Mouse (Mus musculus) thymus, postnatal 0 days (tissue): ENCODE data around the gene Aifm3. TPM values are rescaled to one million over a fixed set of nuclear protein-coding genes. Genes with fewer than 3 reads are reported as not detected.

Source experiments
- DNase-seq: peaks from one replicate; pipeline ENCODE4 v3.0.0-alpha.2; 2015; ENCODE audit warnings: low spot score
- polyA plus RNA-seq: library from polyadenylated mRNA; unstranded; fragments of >200 nt; fragmentation: Nextera tagmentation; extraction: Ambion mirVana; gene quantifications from 2 replicates; pipeline ENCODE4 v1.2.1, GENCODE M21; 2015

Aifm3 gene
- 0.40 and 0.42 TPM in 2 replicates for polyA plus RNA-seq

GRCm38 (mm10) chr16:17489469-17490111, at the start of gene Aifm3:
TSS of gene Aifm3 (plus strand) at chr16:17489611.
- DNase-seq = peak; percentile 31

DNA sequence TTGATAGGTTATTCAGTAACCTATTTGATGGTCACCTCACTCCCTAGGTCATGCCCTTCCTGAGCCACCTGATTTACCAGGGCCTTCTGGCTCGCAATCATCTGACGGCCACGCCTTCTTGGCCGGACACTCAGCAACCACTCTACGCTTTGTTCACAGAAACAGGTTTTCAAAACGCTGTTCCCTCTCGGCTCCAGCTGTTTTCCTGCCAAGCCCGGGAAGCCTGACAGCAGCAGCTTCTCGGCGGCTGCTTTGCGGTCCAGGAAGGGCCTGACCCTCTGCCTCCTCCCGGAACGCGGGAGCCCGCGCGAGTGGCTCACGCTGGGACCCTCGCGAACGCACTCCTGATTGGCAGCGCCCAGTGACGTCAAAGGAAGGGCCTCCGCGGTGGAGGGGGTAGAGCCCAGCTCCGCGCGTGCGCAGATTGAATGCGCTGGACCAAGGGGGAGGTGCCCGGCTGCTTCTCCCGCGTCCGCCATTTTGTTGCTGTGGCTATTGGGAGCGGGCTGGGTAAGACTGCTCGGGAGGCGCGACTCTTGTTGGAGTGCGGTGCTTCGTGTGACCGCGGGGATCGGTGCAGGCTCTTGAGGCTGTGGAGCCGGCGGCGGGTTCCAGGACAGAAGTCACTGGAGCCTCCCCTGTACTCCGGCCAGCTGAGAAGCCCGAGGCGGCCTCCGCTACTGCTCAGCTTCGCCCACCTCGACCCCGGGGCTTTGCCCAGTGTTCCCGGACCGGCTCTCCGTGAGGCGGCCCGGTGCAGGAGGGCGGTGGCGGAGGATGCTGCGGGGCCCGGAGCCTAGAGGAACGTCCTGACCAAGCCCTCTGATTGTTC, 37.7 kb upstream of the Aifm3 start, which contains the start of gene Crkl:
Gene Crkl (plus strand): TSS at position 447 of the 832 bp plus-strand sequence.
- DNase-seq = peak; percentile 98

DNA sequence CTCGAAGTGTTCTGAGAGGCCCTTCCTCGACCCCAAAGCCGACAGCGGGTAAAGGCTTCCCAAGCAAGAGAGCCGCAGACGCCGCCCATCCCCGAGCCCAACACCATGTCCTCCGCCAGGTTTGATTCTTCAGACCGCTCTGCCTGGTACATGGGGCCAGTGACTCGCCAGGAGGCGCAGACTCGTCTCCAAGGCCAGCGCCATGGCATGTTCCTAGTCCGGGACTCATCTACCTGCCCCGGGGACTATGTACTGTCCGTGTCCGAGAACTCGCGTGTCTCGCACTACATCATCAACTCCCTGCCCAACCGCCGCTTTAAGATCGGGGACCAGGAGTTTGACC, 37.1 kb upstream of the Aifm3 start:
- DNase-seq = peak; percentile 56

GRCm38 (mm10) chr16:17456901-17457300, 32.5 kb upstream of the Aifm3 start:
- no peak for DNase-seq

GRCm38 (mm10) chr16:17460254-17460653, 29.2 kb upstream of the Aifm3 start:
- peak; percentile 63 for DNase-seq

- no peak for DNase-seq
Observed at GRCm38 (mm10) chr16:17461596-17461995, 27.8 kb upstream of the Aifm3 start.

DNA sequence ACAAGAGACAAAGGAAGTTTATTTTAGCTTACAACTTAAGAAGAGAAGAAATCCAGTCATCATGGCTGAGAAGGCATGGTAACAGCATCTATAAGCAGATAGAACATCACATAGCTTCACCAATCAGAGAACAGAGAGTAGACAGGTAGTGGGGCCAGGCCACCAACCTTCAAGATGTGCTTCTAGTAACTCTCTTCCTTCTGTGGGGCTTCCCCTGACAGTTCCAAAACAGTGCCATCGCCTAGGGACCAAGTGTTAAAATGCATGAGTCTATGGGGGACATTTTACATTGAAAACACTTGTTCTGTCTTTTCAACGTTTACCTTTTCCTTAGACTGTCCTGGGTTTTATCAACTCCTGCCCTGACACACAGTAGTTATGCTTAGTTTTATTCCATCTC, 26.2 kb upstream of the Aifm3 start:
- no peak for DNase-seq

DNA sequence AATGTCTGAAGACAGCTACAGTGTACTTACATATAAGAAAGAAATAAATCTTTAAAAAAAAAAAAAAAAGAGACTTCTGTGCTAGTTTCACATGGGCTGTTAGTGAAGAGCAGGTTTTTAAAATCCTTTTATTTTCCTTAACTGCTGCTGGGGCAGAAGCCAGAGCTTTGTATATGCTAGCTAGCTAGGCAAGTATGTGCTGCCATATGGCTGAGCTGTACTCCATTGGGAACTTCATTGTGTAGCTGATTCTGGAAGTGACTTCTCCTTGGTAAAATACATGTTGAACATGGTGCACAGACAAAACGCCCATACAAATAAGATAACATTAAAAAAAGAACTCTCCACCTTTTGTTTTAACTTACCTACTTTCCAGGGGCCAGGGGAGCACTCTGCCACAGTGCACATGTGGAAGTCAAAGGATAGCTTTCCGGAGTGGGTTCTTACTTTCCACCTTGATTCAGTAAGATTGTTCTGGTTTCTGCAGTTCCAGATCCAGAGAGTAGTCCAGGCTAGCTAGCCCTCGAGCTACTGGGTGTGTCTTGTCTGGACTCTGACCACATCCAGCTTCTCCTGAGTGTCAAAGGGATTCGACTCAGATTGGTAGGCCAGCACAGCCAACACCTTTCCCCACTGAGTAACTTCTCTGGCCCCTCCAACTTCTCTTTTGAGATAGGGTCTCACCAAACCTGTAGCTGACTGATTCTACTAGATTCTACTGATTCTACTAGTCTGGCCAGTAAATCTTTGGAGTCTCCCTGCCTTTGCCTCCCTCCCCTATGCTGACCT, 22.3 kb upstream of the Aifm3 start:
- no peak for DNase-seq

GRCm38 (mm10) chr16:17472498-17472897, 16.9 kb upstream of the Aifm3 start:
- no peak for DNase-seq

DNA sequence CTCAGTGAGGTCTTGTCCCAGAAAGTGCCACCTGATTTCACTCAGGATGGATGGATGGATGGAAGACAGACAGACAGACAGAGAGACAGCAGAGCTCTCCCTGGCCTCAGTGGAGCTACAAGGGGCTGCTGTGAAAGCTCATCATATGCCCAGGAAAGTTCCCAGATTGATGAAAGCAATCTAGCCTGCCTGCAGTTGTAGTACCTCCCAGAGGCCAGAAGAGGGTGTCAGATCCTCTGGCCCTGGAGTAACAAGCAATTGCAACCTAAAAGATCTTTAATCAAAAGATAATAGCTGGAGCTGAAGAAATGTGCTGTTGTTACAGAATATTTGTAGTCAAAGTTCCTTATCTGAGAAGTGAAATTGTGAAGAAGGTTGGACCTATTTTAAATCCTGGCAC, 15.3 kb upstream of the Aifm3 start:
- DNase-seq = peak; percentile 48

- DNase-seq = peak; percentile 55
Observed at GRCm38 (mm10) chr16:17474761-17475160, 14.7 kb upstream of the Aifm3 start.

DNA sequence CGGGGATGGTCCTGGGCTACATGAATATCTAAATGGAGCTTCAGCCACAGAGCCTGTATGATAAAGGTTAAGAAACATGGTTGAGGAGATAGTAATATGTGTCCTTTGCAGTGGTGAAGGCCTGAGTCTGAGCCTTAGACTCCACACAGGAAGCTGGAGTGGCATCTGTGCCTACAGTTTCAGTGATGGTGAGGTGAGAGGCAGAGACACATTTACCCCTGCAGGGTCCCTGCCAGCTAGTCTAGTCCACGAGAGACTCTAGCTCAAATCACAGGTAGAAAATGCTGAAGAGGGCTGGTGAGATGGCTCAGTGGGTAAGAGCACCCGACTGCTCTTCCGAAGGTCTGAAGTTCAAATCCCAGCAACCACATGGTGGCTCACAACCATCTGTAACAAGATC, 14.1 kb upstream of the Aifm3 start:
- DNase-seq = no peak

DNA sequence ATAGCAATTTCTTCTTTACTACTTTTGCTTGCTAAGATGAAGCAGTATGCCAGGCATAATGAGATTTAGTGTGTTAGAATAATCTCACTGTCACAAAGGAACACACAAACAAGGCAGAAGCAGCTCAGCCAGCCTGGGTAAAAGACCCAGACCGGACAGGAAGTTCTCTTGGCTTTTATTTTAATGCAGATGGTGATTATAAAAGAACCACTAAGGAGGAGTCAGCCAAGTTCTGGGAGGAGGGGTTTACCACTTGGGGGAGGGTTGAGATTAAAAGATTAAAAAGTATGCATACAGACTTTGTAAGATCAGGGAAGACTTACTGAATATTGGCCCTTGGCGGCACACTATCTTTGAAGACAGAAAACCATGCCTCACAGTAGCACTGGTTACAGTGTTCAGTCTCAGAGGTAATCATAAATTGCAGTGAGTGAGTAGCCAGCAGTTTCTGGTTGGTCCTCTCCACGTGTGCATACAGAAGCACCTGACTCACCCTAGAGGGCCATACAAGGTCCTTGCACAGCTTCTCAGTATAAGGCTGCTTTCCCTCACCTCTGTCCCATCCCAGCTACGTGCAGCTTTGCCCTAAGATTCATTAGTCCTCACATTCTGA, 11.0 kb upstream of the Aifm3 start:
- no peak for DNase-seq

DNA sequence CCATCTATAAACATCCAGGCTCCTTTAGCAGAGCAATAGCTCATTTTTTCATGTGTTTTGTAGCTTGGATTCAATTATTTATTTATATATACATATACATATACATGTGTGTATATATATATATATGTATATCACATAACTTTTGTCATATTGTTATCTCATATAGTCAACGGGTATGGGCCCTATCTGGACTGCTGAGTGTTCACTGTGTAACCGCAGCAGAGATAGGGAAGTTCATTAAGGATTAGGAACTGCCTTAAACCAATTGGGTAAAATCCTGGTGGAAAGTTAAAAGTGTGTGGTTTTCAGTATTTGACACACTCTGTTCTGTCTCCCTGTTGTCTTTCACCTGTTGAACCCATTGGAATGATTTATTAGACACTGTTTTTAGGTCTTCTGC, 7.9 kb upstream of the Aifm3 start:
- no peak for DNase-seq

DNA sequence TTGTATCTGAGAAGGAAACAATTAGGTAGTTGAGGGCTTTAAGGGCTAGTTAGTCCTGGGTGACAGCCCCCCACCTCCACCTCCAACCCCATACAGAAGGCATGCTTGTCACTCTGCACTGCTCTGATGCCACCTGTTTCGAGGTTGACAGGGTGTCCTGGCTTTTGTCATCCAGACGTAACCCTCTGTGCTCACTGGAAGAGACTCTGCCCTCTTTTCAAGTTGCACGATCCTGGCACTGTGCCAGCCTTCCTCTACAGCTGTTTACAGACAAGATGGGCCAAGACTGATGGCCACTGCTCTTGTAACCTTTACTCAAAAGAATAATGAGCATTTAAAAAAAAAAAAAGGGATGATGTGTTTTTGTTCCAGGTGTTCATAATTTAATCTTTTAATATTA, 2.9 kb upstream of the Aifm3 start:
- no peak for DNase-seq

- peak; percentile 51 for DNase-seq
Observed at GRCm38 (mm10) chr16:17488478-17489468, 638 bp upstream of the Aifm3 start.

DNA sequence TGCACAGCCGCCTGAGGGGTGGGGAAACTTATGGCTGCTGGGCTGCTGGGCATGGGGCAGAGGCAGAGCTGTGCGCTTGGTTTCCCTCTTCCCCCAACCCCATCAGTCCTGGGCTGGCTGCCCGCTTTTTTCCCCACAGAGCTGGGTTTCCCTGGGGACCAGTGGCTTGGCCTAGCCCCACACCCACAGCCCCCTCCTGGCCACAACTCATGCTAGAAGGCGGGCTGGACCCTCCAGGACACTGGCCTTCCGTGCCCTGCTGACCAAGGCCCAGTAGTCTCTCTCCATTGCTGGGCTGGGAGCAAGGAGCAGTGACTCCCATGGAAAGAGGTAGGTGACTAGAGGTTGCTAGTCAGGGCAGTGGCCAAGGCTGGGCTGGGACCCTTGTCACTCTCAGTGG, 1.7 kb downstream of the Aifm3 start:
- no peak for DNase-seq

- no peak for DNase-seq
Observed at GRCm38 (mm10) chr16:17491896-17492561, 2.6 kb downstream of the Aifm3 start.

DNA sequence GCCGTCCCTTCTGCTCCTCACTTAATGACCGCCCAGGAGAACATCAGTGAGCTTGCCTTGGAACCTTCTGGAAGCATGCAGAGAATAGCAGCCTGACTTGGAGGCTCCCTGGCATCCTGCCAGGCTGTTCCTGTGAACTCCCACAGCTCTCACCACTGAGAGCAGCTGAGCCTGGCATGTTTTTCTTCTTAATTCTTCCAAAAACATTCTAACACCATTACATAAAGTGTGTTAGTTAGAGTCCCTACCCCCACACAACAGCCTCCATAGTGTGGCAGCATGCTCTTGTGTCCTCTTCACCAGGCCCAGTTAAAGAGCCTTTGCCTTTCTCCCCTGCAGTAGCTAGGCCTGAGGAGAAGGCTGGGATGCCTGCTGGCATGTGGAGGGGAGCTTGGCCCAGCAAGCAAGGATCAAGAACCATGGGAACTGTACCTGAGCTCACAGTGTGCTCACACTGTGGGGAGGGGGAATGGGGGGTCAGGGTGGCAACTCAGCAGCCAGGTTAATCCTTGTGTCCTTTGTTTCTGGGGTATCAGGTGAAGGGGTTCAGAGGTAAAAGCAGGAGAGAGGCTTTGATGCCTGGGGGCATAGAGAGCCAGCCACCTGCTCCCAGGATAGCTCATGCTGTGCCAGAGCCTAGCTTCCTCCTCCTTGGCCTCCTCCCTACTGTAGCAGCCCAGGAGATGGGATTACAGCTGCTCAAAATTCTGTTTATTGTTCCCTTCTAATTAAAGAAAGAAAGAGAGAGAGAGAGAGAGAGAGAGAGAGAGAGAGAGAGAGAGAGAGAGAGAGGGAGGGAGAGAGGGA, 7.3 kb downstream of the Aifm3 start:
- no peak for DNase-seq
